Mouse (Mus musculus) liver, embryonic 15.5 days (tissue): ENCODE results near the gene Mks1. TPM values are rescaled to one million over a fixed set of nuclear protein-coding genes. Genes with fewer than 3 reads are reported as not detected.

Experiments used
- ATAC-seq: fragments of 200-750 bp; cut with Nextera tagmentation; 2 replicates; pipeline ENCODE4 v1.8.0; 2017; ENCODE audit warnings: moderate number of reproducible peaks, mild to moderate bottlenecking, moderate library complexity; ENCODE audit not compliant: insufficient read depth
- H3K27ac ChIP-seq: fragments of 300-500 bp; sonication (generic); replicated peaks from 2 replicates; pipeline ENCODE4 v1.5.1; 2015; ENCODE audit warnings: mild to moderate bottlenecking, inconsistent platforms
- H3K27me3 ChIP-seq: fragments of 300-500 bp; sonication (generic); 2 replicates; pipeline ENCODE4 v1.6.1; 2015; ENCODE audit warnings: mild to moderate bottlenecking, inconsistent platforms
- H3K36me3 ChIP-seq: fragments of 300-500 bp; sonication (generic); replicated peaks from 2 replicates; pipeline ENCODE4 v1.6.1; 2015; ENCODE audit warnings: moderate library complexity, mild to moderate bottlenecking, inconsistent platforms
- H3K4me1 ChIP-seq: fragments of 300-500 bp; sonication (generic); replicated peaks from 2 replicates; pipeline ENCODE4 v1.6.1; 2015; ENCODE audit warnings: inconsistent platforms
- H3K4me2 ChIP-seq: fragments of 300-500 bp; sonication (generic); 2 replicates; pipeline ENCODE4 v1.6.1; 2015; ENCODE audit warnings: moderate library complexity, mild to moderate bottlenecking, inconsistent platforms
- H3K4me3 ChIP-seq: fragments of 300-500 bp; sonication (generic); replicated peaks from 2 replicates; pipeline ENCODE4 v1.5.1; 2015; ENCODE audit warnings: mild to moderate bottlenecking, inconsistent platforms
- H3K9ac ChIP-seq: fragments of 300-500 bp; sonication (generic); 2 replicates; pipeline ENCODE4 v1.6.1; 2015; ENCODE audit warnings: moderate library complexity, mild to moderate bottlenecking, inconsistent platforms
- H3K9me3 ChIP-seq: fragments of 300-500 bp; sonication (generic); replicated peaks from 2 replicates; pipeline ENCODE4 v1.6.1; 2016; ENCODE audit warnings: inconsistent platforms
- WGBS: fragments of 180-500 bp; shearing (Covaris S2); methylation state at CpG from one replicate; pipeline ENCODE4 v1.1.7; 2015; ENCODE audit warnings: mixed read lengths; ENCODE audit not compliant: insufficient replicate concordance; 5-methylcytosine and 5-hydroxymethylcytosine counted together
- polyA plus RNA-seq: library from polyadenylated mRNA; unstranded; fragments of >200 nt; fragmentation: Nextera tagmentation; extraction: Ambion mirVana; gene quantifications from 2 replicates; pipeline ENCODE4 v1.2.1, GENCODE M21; 2015

The Mks1 gene
- polyA plus RNA-seq, 1 experiment from 2014 or later, result 1.4 TPM

DNA sequence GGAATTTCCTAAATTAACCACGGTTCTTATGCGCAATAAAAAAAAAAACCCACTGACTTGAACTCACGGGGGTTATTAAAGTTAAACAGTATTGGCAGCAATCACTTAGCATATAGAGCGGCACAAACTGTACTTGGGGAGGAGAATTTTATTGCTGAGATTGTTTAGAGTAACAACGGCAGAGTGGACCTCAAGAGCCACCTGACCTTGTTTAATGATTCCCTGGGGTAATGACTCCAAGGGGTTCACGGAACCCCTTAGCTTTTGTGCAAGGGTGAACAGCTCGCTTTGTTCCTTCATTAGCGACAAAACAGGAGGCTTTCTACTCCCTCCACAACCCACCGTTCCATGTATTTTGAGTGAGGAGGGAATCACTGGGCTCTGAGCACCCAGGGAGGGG lies 26.8 kb downstream of the Mks1 start:
- ATAC-seq, result no peak
- H3K27ac ChIP-seq, result no peak overlapping the region
- 68% methylated on average over 9 of the region's 9 CpGs for WGBS

DNA sequence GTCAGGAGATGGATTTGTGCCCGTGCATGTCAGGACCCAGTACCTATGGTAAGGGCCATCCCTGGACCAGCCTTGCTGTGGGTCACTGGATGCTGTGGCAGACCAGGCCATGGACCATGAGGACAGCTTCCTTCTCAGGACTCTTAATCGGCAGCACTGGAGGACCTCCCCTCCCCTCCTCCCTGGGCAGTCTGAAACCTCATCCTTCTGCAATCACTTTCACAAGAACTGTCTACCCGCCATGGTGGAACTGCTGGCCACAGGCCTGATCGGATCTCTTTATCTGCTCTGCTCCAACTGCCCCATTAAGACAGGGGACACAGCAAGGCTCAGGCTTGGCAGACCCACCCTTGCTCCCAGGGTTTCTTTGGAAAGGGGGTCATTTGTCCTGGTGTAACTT lies 28.7 kb downstream of the Mks1 start:
- H3K9ac ChIP-seq, result no peak overlapping the region
- no peaks in the 10 kb centered on the region for H3K4me1 ChIP-seq
- no peak overlapping the region for H3K4me3 ChIP-seq
- H3K9me3 ChIP-seq, result no peaks in the 10 kb centered on the region
- H3K36me3 ChIP-seq, result no peaks in the 10 kb centered on the region
- no peak overlapping the region for H3K4me2 ChIP-seq
- WGBS, result 41% methylated on average over 4 of the region's 4 CpGs
- ATAC-seq, result no peak
- H3K27me3 ChIP-seq, result no peaks in the 10 kb centered on the region
- no peak overlapping the region for H3K27ac ChIP-seq

More for the DNA sequence above, 26.8 kb downstream of the Mks1 start:
- no peak overlapping the region for H3K4me2 ChIP-seq
- H3K4me3 ChIP-seq, result no peak overlapping the region
- no peaks in the 10 kb centered on the region for H3K36me3 ChIP-seq
- no peaks in the 10 kb centered on the region for H3K4me1 ChIP-seq
- H3K9ac ChIP-seq, result no peak overlapping the region
- H3K27me3 ChIP-seq, result no peaks in the 10 kb centered on the region; the same call in 1 of the 2 replicates
- no peaks in the 10 kb centered on the region for H3K9me3 ChIP-seq

- H3K4me2 ChIP-seq, result no peak overlapping the region
- no peak overlapping the region for H3K9ac ChIP-seq
- no peaks in the 10 kb centered on the region for H3K36me3 ChIP-seq
- H3K4me1 ChIP-seq, result no peaks in the 10 kb centered on the region
- 29% methylated on average over 5 of the region's 5 CpGs for WGBS
- no peaks in the 10 kb centered on the region for H3K9me3 ChIP-seq
- ATAC-seq, result no peak
- H3K27ac ChIP-seq, result no peak overlapping the region
- no peak overlapping the region for H3K4me3 ChIP-seq
- H3K27me3 ChIP-seq, result no peaks in the 10 kb centered on the region
Measured at GRCm38 (mm10) chr11:87883493-87883892, 30.5 kb downstream of the Mks1 start.

GRCm38 (mm10) chr11:87884856-87885255 lies 31.8 kb downstream of the Mks1 start:
- H3K4me1 ChIP-seq, result no peaks in the 10 kb centered on the region
- no peaks in the 10 kb centered on the region for H3K9me3 ChIP-seq
- WGBS, result 60% methylated on average over 5 of the region's 5 CpGs
- ATAC-seq, result no peak
- H3K4me2 ChIP-seq, result no peak overlapping the region
- no peaks in the 10 kb centered on the region for H3K36me3 ChIP-seq
- H3K27ac ChIP-seq, result no peak overlapping the region
- H3K27me3 ChIP-seq, result no peaks in the 10 kb centered on the region
- H3K4me3 ChIP-seq, result no peak overlapping the region
- no peak overlapping the region for H3K9ac ChIP-seq

GRCm38 (mm10) chr11:87892168-87892567 lies 39.2 kb downstream of the Mks1 start, which contains the start of gene Olfr462:
Olfr462 (minus strand) TSS chr11:87892268.
- H3K9ac ChIP-seq, result no peak within 1 kb of the TSS
- H3K4me1 ChIP-seq, result no peaks in the 10 kb centered on the region
- no peak within 1 kb of the TSS for H3K4me3 ChIP-seq
- H3K4me2 ChIP-seq, result no peak within 1 kb of the TSS
- H3K27me3 ChIP-seq, result no peaks in the 10 kb centered on the region
- H3K9me3 ChIP-seq, result no peaks in the 10 kb centered on the region
- H3K36me3 ChIP-seq, result no peaks in the 10 kb centered on the region
- WGBS, result 59% methylated on average over 6 of the region's 6 CpGs
- H3K27ac ChIP-seq, result no peak within 1 kb of the TSS
- no peak for ATAC-seq

GRCm38 (mm10) chr11:87897287-87897686 lies 44.3 kb downstream of the Mks1 start, which contains the start of gene Olfr463:
Olfr463 (minus strand) TSS chr11:87897387.
- H3K27ac ChIP-seq, result no peak within 1 kb of the TSS

DNA sequence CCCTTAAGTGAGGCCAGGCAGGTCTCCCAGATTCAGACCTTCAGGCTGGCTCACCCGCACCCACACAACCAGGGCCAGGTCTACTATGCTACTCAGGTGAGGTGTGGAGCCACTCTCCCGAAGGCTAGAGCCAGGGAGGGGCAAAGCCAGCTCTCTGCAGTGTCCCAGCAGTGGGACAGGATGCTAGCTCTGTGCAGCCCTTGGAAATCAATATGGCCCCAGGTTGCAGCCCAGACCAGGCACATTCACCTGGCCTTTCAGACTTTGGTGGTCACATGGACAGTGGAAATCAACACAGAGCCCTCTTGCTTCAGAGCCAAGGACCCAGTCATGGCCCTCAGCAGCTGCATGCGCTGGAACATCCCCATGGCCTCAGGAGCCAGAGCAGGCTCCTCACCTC lies 51.3 kb downstream of the Mks1 start:
- Histone ChIP-seq H3K4me2 (no peak overlapping the region), H3K27ac (no peak overlapping the region), H3K4me1 (no peaks in the 10 kb centered on the region), H3K4me3 (no peak overlapping the region), H3K9ac (no peak overlapping the region), H3K36me3 (no peaks in the 10 kb centered on the region), H3K27me3 (no peaks in the 10 kb centered on the region; the same call in 1 of the 2 replicates), H3K9me3 (no peaks in the 10 kb centered on the region)
- no peak for ATAC-seq
- 58% methylated on average over 3 of the region's 3 CpGs for WGBS

More at GRCm38 (mm10) chr11:87897287-87897686, 44.3 kb downstream of the Mks1 start, which contains the start of gene Olfr463:
- no peaks in the 10 kb centered on the region for H3K36me3 ChIP-seq
- no peaks in the 10 kb centered on the region for H3K9me3 ChIP-seq
- H3K27me3 ChIP-seq, result peaks cover 6% of the 10 kb centered on the region; the same call in 1 of the 2 replicates
- H3K4me1 ChIP-seq, result no peaks in the 10 kb centered on the region
- no peak within 1 kb of the TSS for H3K4me2 ChIP-seq
- no peak for ATAC-seq
- H3K4me3 ChIP-seq, result no peak within 1 kb of the TSS
- no peak within 1 kb of the TSS for H3K9ac ChIP-seq

Other genes starting within 250 kb of the Mks1 start
- gene Hsf5, start 236.1 kb upstream of the Mks1 start, polyA plus RNA-seq, result not detected in 2 replicates
- 5.0 and 5.6 TPM in 2 replicates for gene Rnf43, start 190.5 kb upstream of the Mks1 start, polyA plus RNA-seq
- gene Supt4a, start 115.7 kb upstream of the Mks1 start, polyA plus RNA-seq, result 177 and 195 TPM in 2 replicates
- gene Tspoap1, start 92.7 kb upstream of the Mks1 start, polyA plus RNA-seq, result 3.3 and 3.5 TPM in 2 replicates
- 448 and 474 TPM in 2 replicates for gene Mpo, start 59.6 kb upstream of the Mks1 start, polyA plus RNA-seq
- 0.03 TPM in 1 of 2 replicates, not detected in the other for gene Lpo, start 24.9 kb upstream of the Mks1 start, polyA plus RNA-seq
- 1.2 and 3.6 TPM in 2 replicates for gene Epx, start 22.3 kb downstream of the Mks1 start, polyA plus RNA-seq
- gene Olfr462, start 39.1 kb downstream of the Mks1 start, polyA plus RNA-seq, result not detected in 2 replicates
- gene Olfr463, start 44.2 kb downstream of the Mks1 start, polyA plus RNA-seq, result not detected in 2 replicates
- not detected in 2 replicates for gene Olfr464, start 67.8 kb downstream of the Mks1 start, polyA plus RNA-seq
- 6.6 and 6.9 TPM in 2 replicates for gene Dynll2, start 134.3 kb downstream of the Mks1 start, polyA plus RNA-seq
- gene Srsf1, start 194.2 kb downstream of the Mks1 start, polyA plus RNA-seq, result 108 and 113 TPM in 2 replicates
- gene Vezf1, start 215.1 kb downstream of the Mks1 start, polyA plus RNA-seq, result 8.3 and 8.6 TPM in 2 replicates
- 1.1 and 1.5 TPM in 2 replicates for gene Cuedc1, start 244.8 kb downstream of the Mks1 start, polyA plus RNA-seq